Mouse (Mus musculus) limb, embryonic 10.5 days (tissue): ENCODE results near the gene Gm10842. TPM values are rescaled to one million over a fixed set of nuclear protein-coding genes. Genes with fewer than 3 reads are reported as not detected.

Source experiments
- DNase-seq: peaks from one replicate; pipeline ENCODE4 v3.0.0-alpha.2; 2017; ENCODE audit warnings: low spot score
- H3K27ac ChIP-seq: fragments of 300-500 bp; sonication (generic); 2 replicates; pipeline ENCODE4 v1.5.1; 2016; ENCODE audit warnings: mild to moderate bottlenecking
- H3K27me3 ChIP-seq: fragments of 300-500 bp; sonication (generic); 2 replicates; pipeline ENCODE4 v1.6.1; 2016; ENCODE audit warnings: low read depth, mild to moderate bottlenecking; ENCODE audit not compliant: poor library complexity, severe bottlenecking
- H3K36me3 ChIP-seq: fragments of 300-500 bp; sonication (generic); 2 replicates; pipeline ENCODE4 v1.6.1; 2016; ENCODE audit warnings: mild to moderate bottlenecking, moderate library complexity
- H3K4me1 ChIP-seq: fragments of 300-500 bp; sonication (generic); 2 replicates; pipeline ENCODE4 v1.6.1; 2016
- H3K4me3 ChIP-seq: fragments of 300-500 bp; sonication (generic); 2 replicates; pipeline ENCODE4 v1.5.1; 2016; ENCODE audit warnings: mild to moderate bottlenecking, moderate library complexity
- H3K9me3 ChIP-seq: fragments of 300-500 bp; sonication (generic); replicated peaks from 2 replicates; pipeline ENCODE4 v1.6.1; 2016; ENCODE audit warnings: mild to moderate bottlenecking
- WGBS: fragments of 180-500 bp; shearing (Covaris S2); methylation state at CpG from one replicate; pipeline ENCODE4 v1.1.7; 2016; 5-methylcytosine and 5-hydroxymethylcytosine counted together
- polyA plus RNA-seq: library from polyadenylated mRNA; unstranded; fragments of >200 nt; fragmentation: Nextera tagmentation; extraction: Ambion mirVana; gene quantifications from 2 replicates; pipeline ENCODE4 v1.2.1, GENCODE M21; 2016

The Gm10842 gene
- polyA plus RNA-seq, 1 experiment from 2014 or later = not detected

GRCm38 (mm10) chr11:105184678-105185077, 38.0 kb downstream of the Gm10842 start:
- Histone ChIP-seq H3K27ac (no peak overlapping the region), H3K27me3 (no peaks in the 10 kb centered on the region), H3K4me3 (no peak overlapping the region), H3K9me3 (no peaks in the 10 kb centered on the region), H3K36me3 (peaks cover 59% of the 10 kb centered on the region), H3K4me1 (peaks cover 21% of the 10 kb centered on the region)
- DNase-seq = no peak
- 88% methylated on average over 3 of the region's 3 CpGs for WGBS

DNA sequence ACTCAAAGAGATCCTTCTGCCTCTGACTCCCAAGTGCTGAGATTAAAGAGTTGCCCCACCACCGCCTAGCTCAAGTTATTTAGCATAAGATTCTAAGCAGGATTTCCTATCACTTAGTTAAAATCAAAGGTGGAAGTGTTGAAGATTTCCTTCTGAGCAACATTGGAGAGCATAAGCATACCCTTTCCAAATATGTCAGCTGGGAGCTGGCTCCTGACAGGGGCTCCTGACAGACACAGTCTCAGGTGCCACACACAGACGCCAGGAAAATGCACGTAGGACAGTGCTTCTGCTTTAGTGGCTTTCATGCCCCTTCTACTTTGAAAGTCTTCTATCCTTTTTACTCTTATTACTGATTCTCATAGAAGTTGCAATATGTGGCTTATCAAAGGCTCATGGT, 45.5 kb downstream of the Gm10842 start:
- 96% methylated on average over 3 of the region's 3 CpGs for WGBS
- peaks cover 69% of the 10 kb centered on the region for H3K36me3 ChIP-seq

More for the DNA sequence above, 45.5 kb downstream of the Gm10842 start:
- H3K9me3 ChIP-seq = no peaks in the 10 kb centered on the region
- H3K4me1 ChIP-seq = no peaks in the 10 kb centered on the region
- H3K27ac ChIP-seq = no peak overlapping the region
- no peak for DNase-seq
- no peaks in the 10 kb centered on the region for H3K27me3 ChIP-seq
- H3K4me3 ChIP-seq = no peak overlapping the region

Other genes starting within 250 kb of the Gm10842 start
- gene Efcab3, start 83.3 kb upstream of the Gm10842 start, polyA plus RNA-seq = not detected in 2 replicates
- 59.2 and 68.3 TPM in 2 replicates for gene Mettl2, start 20.5 kb upstream of the Gm10842 start, polyA plus RNA-seq
- 21.4 and 23.0 TPM in 2 replicates for gene Tlk2, start 31.9 kb downstream of the Gm10842 start, polyA plus RNA-seq
- gene Mrc2, start 145.8 kb downstream of the Gm10842 start, polyA plus RNA-seq = 27.6 and 31.6 TPM in 2 replicates